Mouse (Mus musculus): ENCODE results near the gene Pfdn4. TPM values are rescaled to one million over a fixed set of nuclear protein-coding genes. Genes with fewer than 3 reads are reported as not detected.

The Pfdn4 gene
- polyA plus RNA-seq, 1 experiment from 2014 or later = 94.0 TPM

- Histone ChIP-seq H3K36me3 (replicated peaks) (no peaks in the 10 kb centered on the region), H3K4me3 (no peak overlapping the region), H3K27me3 (ENCODE audit: poor library complexity, severe bottlenecking) (peaks cover 37% of the 10 kb centered on the region), H3K4me1 (peaks cover 13% of the 10 kb centered on the region), H3K9me3 (no peaks in the 10 kb centered on the region), H3K27ac (no peak overlapping the region)
- WGBS = 96% methylated on average over 5 of the region's 5 CpGs
- DNase-seq (ENCODE audit: extremely low spot score, low spot score) = no peak
Measured at GRCm38 (mm10) chr2:170474125-170474524, 22.1 kb upstream of the Pfdn4 start.

GRCm38 (mm10) chr2:170475164-170475563 is 21.1 kb upstream of the Pfdn4 start:
- no peaks in the 10 kb centered on the region for H3K36me3 ChIP-seq (replicated peaks)
- H3K4me3 ChIP-seq = no peak overlapping the region
- no peak for DNase-seq (ENCODE audit: extremely low spot score, low spot score)
- WGBS = 63% methylated on average over 3 of the region's 3 CpGs
- no peaks in the 10 kb centered on the region for H3K9me3 ChIP-seq
- H3K27me3 ChIP-seq (ENCODE audit: poor library complexity, severe bottlenecking) = peaks cover 30% of the 10 kb centered on the region
- H3K27ac ChIP-seq = no peak overlapping the region
- peaks cover 3% of the 10 kb centered on the region for H3K4me1 ChIP-seq

- H3K27me3 ChIP-seq (ENCODE audit: poor library complexity, severe bottlenecking) = peaks cover 21% of the 10 kb centered on the region; the same call in 1 of the 2 replicates
- no peak overlapping the region for H3K27ac ChIP-seq
- 86% methylated on average over 11 of the region's 11 CpGs for WGBS
- no peaks in the 10 kb centered on the region for H3K36me3 ChIP-seq (replicated peaks)
- H3K9me3 ChIP-seq = no peaks in the 10 kb centered on the region
- H3K4me3 ChIP-seq = no peak overlapping the region
- no peak for DNase-seq (ENCODE audit: extremely low spot score, low spot score)
- H3K4me1 ChIP-seq = no peaks in the 10 kb centered on the region
Measured at GRCm38 (mm10) chr2:170476215-170476614, 20.0 kb upstream of the Pfdn4 start.

DNA sequence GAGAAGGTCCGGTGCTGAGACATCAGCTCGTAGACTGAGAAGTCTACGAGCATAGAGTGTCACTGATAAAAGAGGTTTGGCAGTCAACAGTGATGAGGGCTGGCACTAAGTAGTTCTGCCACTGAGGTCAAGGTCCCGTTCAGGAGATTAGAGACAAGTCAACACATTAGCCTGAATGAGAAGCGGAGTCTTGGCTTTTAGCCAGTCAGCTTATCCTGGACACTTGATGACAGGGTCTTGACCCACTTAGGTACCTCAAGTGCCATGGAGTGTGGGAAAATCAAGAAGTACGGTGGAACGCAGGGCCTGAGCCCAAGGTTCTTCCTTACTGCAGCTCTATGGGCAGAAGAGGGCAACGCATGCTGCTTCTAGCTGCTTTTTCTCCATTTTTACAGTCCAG is 19.6 kb upstream of the Pfdn4 start:
- WGBS = 94% methylated on average over 8 of the region's 8 CpGs
- Histone ChIP-seq H3K36me3 (replicated peaks) (no peaks in the 10 kb centered on the region), H3K4me3 (no peak overlapping the region), H3K4me1 (no peaks in the 10 kb centered on the region), H3K27ac (no peak overlapping the region), H3K27me3 (ENCODE audit: poor library complexity, severe bottlenecking) (peaks cover 18% of the 10 kb centered on the region; the same call in 1 of the 2 replicates), H3K9me3 (no peaks in the 10 kb centered on the region)
- no peak for DNase-seq (ENCODE audit: extremely low spot score, low spot score)

DNA sequence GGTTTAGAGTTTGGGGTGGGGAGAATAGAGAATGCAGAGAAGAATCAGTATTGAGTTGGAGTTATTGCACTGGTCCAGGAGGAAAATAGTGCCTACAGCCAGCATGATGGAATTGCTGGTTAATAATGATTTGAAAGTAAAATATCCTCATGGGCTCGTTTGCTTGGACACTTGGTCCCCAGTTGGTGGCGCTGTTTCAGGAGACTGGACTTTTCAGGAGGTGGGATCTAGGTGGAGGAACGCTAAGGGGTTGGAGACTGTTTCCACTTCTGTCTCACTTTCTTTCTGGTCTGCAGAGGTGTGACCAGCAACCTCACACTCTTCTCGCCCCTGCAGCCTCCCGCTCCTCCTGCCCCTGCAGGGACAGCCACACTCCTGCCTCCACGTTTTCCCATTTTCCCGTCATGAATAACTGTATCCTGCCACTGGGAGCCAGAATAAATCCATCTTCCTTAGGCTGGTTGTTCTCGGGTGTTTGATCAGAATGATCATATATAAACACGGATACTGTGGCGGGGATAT is 14.1 kb upstream of the Pfdn4 start:
- H3K27me3 ChIP-seq (ENCODE audit: poor library complexity, severe bottlenecking) = peaks cover 21% of the 10 kb centered on the region
- H3K36me3 ChIP-seq (replicated peaks) = no peaks in the 10 kb centered on the region
- no peaks in the 10 kb centered on the region for H3K9me3 ChIP-seq
- WGBS = 75% methylated on average over 10 of the region's 10 CpGs
- H3K4me1 ChIP-seq = no peaks in the 10 kb centered on the region
- DNase-seq (ENCODE audit: extremely low spot score, low spot score) = no peak
- no peak overlapping the region for H3K4me3 ChIP-seq
- no peak overlapping the region for H3K27ac ChIP-seq

GRCm38 (mm10) chr2:170483914-170484313 is 12.3 kb upstream of the Pfdn4 start:
- no peak overlapping the region for H3K27ac ChIP-seq
- peaks cover 25% of the 10 kb centered on the region for H3K27me3 ChIP-seq (ENCODE audit: poor library complexity, severe bottlenecking)
- no peaks in the 10 kb centered on the region for H3K36me3 ChIP-seq (replicated peaks)
- no peak overlapping the region for H3K4me3 ChIP-seq
- DNase-seq (ENCODE audit: extremely low spot score, low spot score) = no peak
- H3K4me1 ChIP-seq = peaks cover 6% of the 10 kb centered on the region
- H3K9me3 ChIP-seq = no peaks in the 10 kb centered on the region
- 74% methylated on average over 11 of the region's 11 CpGs for WGBS

- whole genome bisulfite sequencing = 75% methylated on average over 7 of the region's 7 CpGs
Measured at GRCm38 (mm10) chr2:170487202-170487601, 9.0 kb upstream of the Pfdn4 start.

GRCm38 (mm10) chr2:170487890-170488502 is 8.2 kb upstream of the Pfdn4 start:
- DNase-seq (ENCODE audit: extremely low spot score, low spot score) = no peak
- no peaks in the 10 kb centered on the region for H3K36me3 ChIP-seq (replicated peaks)
- H3K27me3 ChIP-seq (ENCODE audit: poor library complexity, severe bottlenecking) = peaks cover 61% of the 10 kb centered on the region
- H3K27ac ChIP-seq = no peak overlapping the region
- 57% methylated on average over 26 of the region's 26 CpGs for WGBS
- peaks cover 6% of the 10 kb centered on the region for H3K4me1 ChIP-seq
- no peak overlapping the region for H3K4me3 ChIP-seq
- H3K9me3 ChIP-seq = no peaks in the 10 kb centered on the region

More at GRCm38 (mm10) chr2:170487202-170487601, 9.0 kb upstream of the Pfdn4 start:
- Histone ChIP-seq H3K36me3 (replicated peaks) (no peaks in the 10 kb centered on the region), H3K4me1 (peaks cover 6% of the 10 kb centered on the region), H3K27ac (no peak overlapping the region), H3K9me3 (no peaks in the 10 kb centered on the region), H3K27me3 (ENCODE audit: poor library complexity, severe bottlenecking) (peaks cover 55% of the 10 kb centered on the region), H3K4me3 (no peak overlapping the region)
- DNase-seq (ENCODE audit: extremely low spot score, low spot score) = no peak

- no peaks in the 10 kb centered on the region for H3K36me3 ChIP-seq (replicated peaks)
- DNase-seq (ENCODE audit: extremely low spot score, low spot score) = peak; percentile 33
- peak overlapping the region; percentile 29; the same call in 1 of the 2 replicates for H3K4me3 ChIP-seq
- H3K27ac ChIP-seq = no peak overlapping the region
- no peaks in the 10 kb centered on the region for H3K9me3 ChIP-seq
- H3K27me3 ChIP-seq (ENCODE audit: poor library complexity, severe bottlenecking) = peaks cover 96% of the 10 kb centered on the region
- 7% methylated on average over 31 of the region's 31 CpGs for WGBS
- peaks cover 34% of the 10 kb centered on the region for H3K4me1 ChIP-seq
Measured at GRCm38 (mm10) chr2:170494784-170495710, 1.2 kb upstream of the Pfdn4 start.

GRCm38 (mm10) chr2:170497091-170497566 is 901 bp downstream of the Pfdn4 start, which contains the start of gene Cyp24a1:
Cyp24a1 (minus strand) TSS chr2:170497145.
- no peaks in the 10 kb centered on the region for H3K9me3 ChIP-seq
- no peak within 1 kb of the TSS for H3K27ac ChIP-seq
- peaks cover 34% of the 10 kb centered on the region for H3K4me1 ChIP-seq
- WGBS = 0% methylated on average over 36 of the region's 36 CpGs
- H3K4me3 ChIP-seq = peak within 1 kb of the TSS; percentile 51
- H3K36me3 ChIP-seq (replicated peaks) = no peaks in the 10 kb centered on the region
- H3K27me3 ChIP-seq (ENCODE audit: poor library complexity, severe bottlenecking) = peaks cover 83% of the 10 kb centered on the region
- DNase-seq (ENCODE audit: extremely low spot score, low spot score) = peak; percentile 68

DNA sequence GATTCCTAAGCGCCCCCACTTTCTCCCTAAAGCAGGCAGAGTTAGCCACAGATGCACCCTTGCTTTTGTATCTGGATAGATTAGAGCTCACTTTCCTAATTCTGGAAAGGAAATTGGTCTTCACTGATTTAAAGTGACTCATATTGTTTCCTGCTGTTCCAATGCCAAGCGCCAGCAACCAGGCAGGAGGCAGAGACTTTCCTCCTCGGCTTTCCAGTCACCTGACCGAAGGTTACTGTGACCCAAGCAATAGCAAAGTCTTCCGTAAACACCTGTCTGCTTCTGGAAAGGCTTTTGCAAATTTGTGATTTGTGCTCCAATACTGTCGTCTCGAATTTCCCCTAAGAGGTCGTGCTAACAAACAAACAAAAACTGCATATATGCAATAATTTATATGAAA is 1.8 kb downstream of the Pfdn4 start:
- Histone ChIP-seq H3K4me1 (peaks cover 34% of the 10 kb centered on the region), H3K4me3 (no peak overlapping the region), H3K9me3 (no peaks in the 10 kb centered on the region), H3K36me3 (replicated peaks) (no peaks in the 10 kb centered on the region), H3K27ac (no peak overlapping the region), H3K27me3 (ENCODE audit: poor library complexity, severe bottlenecking) (peaks cover 76% of the 10 kb centered on the region)
- 21% methylated on average over 8 of the region's 8 CpGs for WGBS
- no peak for DNase-seq (ENCODE audit: extremely low spot score, low spot score)

GRCm38 (mm10) chr2:170503343-170503742 is 7.1 kb downstream of the Pfdn4 start:
- H3K27me3 ChIP-seq (ENCODE audit: poor library complexity, severe bottlenecking) = peaks cover 26% of the 10 kb centered on the region
- H3K36me3 ChIP-seq (replicated peaks) = no peaks in the 10 kb centered on the region
- no peaks in the 10 kb centered on the region for H3K9me3 ChIP-seq
- H3K27ac ChIP-seq = no peak overlapping the region
- no peak for DNase-seq (ENCODE audit: extremely low spot score, low spot score)
- WGBS = 70% methylated on average over 8 of the region's 8 CpGs
- peaks cover 4% of the 10 kb centered on the region for H3K4me1 ChIP-seq
- H3K4me3 ChIP-seq = no peak overlapping the region

All from forebrain, embryonic 10.5 days (tissue).